Mouse (Mus musculus): ENCODE data around the gene Dpp10. TPM values are rescaled to one million over a fixed set of nuclear protein-coding genes. Genes with fewer than 3 reads are reported as not detected.

The Dpp10 gene
- 0.71 and 0.79 TPM in 2 replicates for polyA plus RNA-seq (2015; fragmentation: Nextera tagmentation; extraction: Ambion mirVana)

DNA sequence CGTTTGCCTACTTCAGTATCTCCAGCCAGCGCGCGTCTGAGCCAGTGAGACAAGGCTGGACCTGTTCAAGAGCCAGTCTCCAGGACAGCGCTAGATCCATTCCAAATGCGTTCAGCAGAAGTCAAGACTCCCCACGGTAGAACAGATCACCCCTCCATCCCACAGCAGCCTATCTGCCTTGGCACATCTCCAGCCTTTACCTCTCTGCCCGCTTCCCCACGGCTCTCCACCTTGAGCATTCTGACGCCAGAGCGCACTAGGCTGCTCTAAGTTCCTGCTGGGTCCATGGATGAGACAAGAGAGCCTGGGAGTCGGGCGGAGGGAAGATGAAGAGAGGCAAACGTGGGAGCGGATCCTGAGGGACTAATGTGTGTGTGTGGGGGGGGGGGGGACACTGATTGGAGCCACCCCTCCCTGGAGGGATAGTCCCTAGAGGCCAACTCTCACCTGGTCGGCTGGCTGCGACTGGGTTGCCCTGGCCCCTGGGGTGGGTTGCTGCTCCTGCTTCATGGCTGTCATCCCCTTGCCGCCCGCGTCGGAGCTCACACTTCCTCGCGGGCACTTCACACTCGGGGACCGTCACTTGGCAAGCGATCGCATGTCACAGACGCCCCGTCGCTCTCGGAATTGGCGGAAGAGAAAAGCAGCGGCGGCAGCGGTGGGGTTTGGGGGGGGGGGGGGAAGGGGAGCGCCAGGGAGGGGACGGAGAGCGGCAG is at the start of gene Dpp10:
Gene Dpp10, minus strand, starts transcription at position 635 of the 716 bp plus-strand sequence.
- Histone ChIP-seq H3K27ac (ENCODE audit: low read length) (no peak within 1 kb of the TSS), H3K36me3 (ENCODE audit: control insufficient read depth, insufficient read depth, low read length) (no peaks in the 10 kb centered on the region), H3K27me3 (replicated peaks; ENCODE audit: control insufficient read depth, insufficient read depth, low read length) (peaks cover 32% of the 10 kb centered on the region), H3K4me3 (ENCODE audit: low read length) (peak within 1 kb of the TSS; percentile 49), H3K4me1 (ENCODE audit: control insufficient read depth, insufficient read depth, low read length) (peaks cover 4% of the 10 kb centered on the region; the same call in 1 of the 2 replicates), H3K9me3 (ENCODE audit: control insufficient read depth, low read length) (no peaks in the 10 kb centered on the region), H3K9ac (ENCODE audit: low read depth, low read length) (peak within 1 kb of the TSS; percentile 51), H3K4me2 (ENCODE audit: low read depth, low read length) (peak within 1 kb of the TSS; percentile 78)
- under 1% methylated on average over 35 of the region's 38 CpGs for WGBS
- ATAC-seq: no peak

DNA sequence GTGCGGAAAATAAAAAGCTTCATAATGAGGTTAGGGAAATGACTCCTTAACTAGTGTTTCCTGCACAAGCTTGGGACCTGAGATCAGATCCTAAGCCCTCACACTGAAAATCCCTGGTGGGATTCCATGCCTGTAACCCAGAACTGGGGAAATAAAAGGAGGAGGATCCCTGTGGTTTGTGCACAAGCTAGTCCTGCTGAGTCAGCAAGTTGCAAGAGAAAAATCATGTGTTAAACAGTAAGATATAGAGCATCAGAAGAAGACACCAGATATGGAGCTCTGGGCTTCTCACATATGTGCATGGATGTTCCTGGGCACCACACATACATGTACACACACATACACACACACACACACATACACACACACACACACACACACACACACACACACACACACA is 3.2 kb upstream of the Dpp10 start:
- WGBS: 88% methylated on average over 1 of the region's 1 CpGs
- Histone ChIP-seq H3K4me1 (ENCODE audit: control insufficient read depth, insufficient read depth, low read length) (peaks cover 4% of the 10 kb centered on the region; the same call in 1 of the 2 replicates), H3K27ac (ENCODE audit: low read length) (no peak overlapping the region), H3K9me3 (ENCODE audit: control insufficient read depth, low read length) (no peaks in the 10 kb centered on the region), H3K9ac (ENCODE audit: low read depth, low read length) (no peak overlapping the region), H3K27me3 (replicated peaks; ENCODE audit: control insufficient read depth, insufficient read depth, low read length) (peaks cover 30% of the 10 kb centered on the region), H3K4me3 (ENCODE audit: low read length) (no peak overlapping the region), H3K4me2 (ENCODE audit: low read depth, low read length) (no peak overlapping the region), H3K36me3 (ENCODE audit: control insufficient read depth, insufficient read depth, low read length) (no peaks in the 10 kb centered on the region)
- ATAC-seq: no peak

DNA sequence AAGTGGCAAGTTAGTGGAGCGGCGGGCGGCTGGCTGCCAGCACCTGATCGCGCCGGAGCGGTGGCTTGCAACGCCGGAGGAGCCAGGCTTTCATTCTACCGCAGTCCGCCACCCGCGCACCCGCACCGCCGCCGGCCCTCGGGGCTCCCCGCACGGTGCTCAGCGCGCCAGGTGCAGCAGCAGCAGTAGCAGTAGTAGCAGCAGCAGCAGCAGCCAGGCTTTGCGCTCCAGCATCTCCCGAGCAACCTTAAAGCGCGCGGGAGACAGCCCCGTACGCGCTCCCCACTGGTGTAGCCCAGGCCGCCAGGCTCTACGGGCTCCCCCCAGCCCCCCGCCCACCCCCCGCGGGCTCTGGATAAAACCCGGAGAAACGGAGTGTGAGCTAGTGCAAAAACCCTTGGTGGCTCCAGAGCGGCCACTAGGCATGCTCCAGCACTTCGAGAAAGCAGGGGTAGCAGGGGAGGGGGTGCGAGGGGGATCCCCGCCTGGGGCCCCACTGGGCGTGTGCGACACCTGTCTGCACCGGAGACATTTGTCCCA is 472 bp upstream of the Dpp10 start:
- Histone ChIP-seq H3K27me3 (replicated peaks; ENCODE audit: control insufficient read depth, insufficient read depth, low read length) (peaks cover 32% of the 10 kb centered on the region), H3K4me2 (ENCODE audit: low read depth, low read length) (peak overlapping the region; percentile 78), H3K27ac (ENCODE audit: low read length) (no peak overlapping the region), H3K4me3 (ENCODE audit: low read length) (peak overlapping the region; percentile 49), H3K9ac (ENCODE audit: low read depth, low read length) (peak overlapping the region; percentile 51), H3K36me3 (ENCODE audit: control insufficient read depth, insufficient read depth, low read length) (no peaks in the 10 kb centered on the region), H3K9me3 (ENCODE audit: control insufficient read depth, low read length) (no peaks in the 10 kb centered on the region), H3K4me1 (ENCODE audit: control insufficient read depth, insufficient read depth, low read length) (peaks cover 4% of the 10 kb centered on the region; the same call in 1 of the 2 replicates)
- ATAC-seq: peak; percentile 58; the same call in 1 of the 2 replicates
- under 1% methylated on average over 36 of the region's 44 CpGs for WGBS

DNA sequence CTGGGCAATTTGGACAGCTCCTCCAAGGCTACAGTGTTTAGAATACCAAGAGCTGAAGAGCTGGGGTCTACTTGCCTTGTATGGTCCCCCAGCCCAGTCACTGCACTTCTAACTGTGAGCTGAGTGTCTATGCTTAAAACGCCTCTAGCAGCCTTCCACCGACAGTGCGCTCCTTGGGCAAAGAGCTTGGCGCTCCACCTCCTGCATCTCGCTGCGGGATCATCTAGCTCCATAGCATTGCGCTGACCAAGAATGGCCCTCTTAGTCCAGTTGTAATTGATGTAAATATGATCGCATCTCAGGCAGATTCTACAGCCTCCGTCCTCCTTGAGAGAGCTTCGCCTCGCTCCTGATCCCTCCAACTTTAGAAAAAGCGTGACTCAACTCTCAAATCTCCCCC is 1.2 kb downstream of the Dpp10 start:
- Histone ChIP-seq H3K4me2 (ENCODE audit: low read depth, low read length) (no peak overlapping the region), H3K9me3 (ENCODE audit: control insufficient read depth, low read length) (no peaks in the 10 kb centered on the region), H3K4me1 (ENCODE audit: control insufficient read depth, insufficient read depth, low read length) (peaks cover 4% of the 10 kb centered on the region; the same call in 1 of the 2 replicates), H3K9ac (ENCODE audit: low read depth, low read length) (no peak overlapping the region), H3K4me3 (ENCODE audit: low read length) (no peak overlapping the region), H3K36me3 (ENCODE audit: control insufficient read depth, insufficient read depth, low read length) (no peaks in the 10 kb centered on the region), H3K27ac (ENCODE audit: low read length) (no peak overlapping the region), H3K27me3 (replicated peaks; ENCODE audit: control insufficient read depth, insufficient read depth, low read length) (peaks cover 32% of the 10 kb centered on the region)
- 15% methylated on average over 12 of the region's 12 CpGs for WGBS
- ATAC-seq: no peak

DNA sequence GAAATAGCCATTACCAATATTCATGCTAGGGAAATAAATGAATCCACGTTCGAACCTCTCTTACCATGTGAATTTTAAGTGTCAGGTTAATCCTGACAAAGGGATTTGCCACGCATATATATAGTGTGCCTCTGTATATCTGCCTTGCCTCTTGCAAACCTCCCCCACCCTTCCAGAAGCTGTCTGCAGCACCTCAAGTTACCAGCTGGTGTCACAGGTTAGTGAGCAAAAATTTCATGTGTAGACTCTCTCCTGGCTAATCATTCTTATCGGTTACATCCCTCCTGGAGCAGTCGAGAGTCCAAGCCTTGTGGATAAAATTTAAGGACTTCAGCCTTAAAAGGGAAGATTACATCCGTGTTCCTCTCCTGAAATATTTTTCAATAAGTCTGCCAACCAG is 1.9 kb downstream of the Dpp10 start:
- Histone ChIP-seq H3K4me2 (ENCODE audit: low read depth, low read length) (no peak overlapping the region), H3K9me3 (ENCODE audit: control insufficient read depth, low read length) (no peaks in the 10 kb centered on the region), H3K4me1 (ENCODE audit: control insufficient read depth, insufficient read depth, low read length) (peaks cover 4% of the 10 kb centered on the region; the same call in 1 of the 2 replicates), H3K27me3 (replicated peaks; ENCODE audit: control insufficient read depth, insufficient read depth, low read length) (peaks cover 32% of the 10 kb centered on the region), H3K36me3 (ENCODE audit: control insufficient read depth, insufficient read depth, low read length) (no peaks in the 10 kb centered on the region), H3K4me3 (ENCODE audit: low read length) (no peak overlapping the region), H3K27ac (ENCODE audit: low read length) (no peak overlapping the region), H3K9ac (ENCODE audit: low read depth, low read length) (no peak overlapping the region)
- no peak for ATAC-seq
- WGBS: 55% methylated on average over 6 of the region's 6 CpGs

DNA sequence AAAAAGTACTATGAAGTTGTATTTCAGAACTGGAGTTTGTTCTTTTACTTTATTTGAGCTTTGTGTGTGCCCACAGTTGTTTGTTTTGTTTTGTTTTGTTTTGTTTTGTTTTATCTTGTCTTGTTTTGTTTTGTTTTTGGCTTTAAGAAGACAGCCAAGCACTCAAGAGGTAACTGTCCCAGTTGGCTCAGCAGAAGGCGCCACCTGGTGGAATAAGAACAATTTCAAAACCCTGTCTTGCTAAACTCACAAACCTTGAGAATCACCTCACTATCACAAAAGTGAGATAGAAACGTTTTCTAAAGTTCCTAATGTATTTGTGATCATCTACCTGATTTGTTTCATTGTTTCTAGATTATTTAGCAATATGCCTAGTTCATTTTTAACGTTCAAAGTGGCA is 3.8 kb downstream of the Dpp10 start:
- H3K4me3 ChIP-seq (ENCODE audit: low read length): no peak overlapping the region
- ATAC-seq: no peak
- H3K27me3 ChIP-seq (replicated peaks; ENCODE audit: control insufficient read depth, insufficient read depth, low read length): peaks cover 28% of the 10 kb centered on the region
- no peak overlapping the region for H3K27ac ChIP-seq (ENCODE audit: low read length)
- no peaks in the 10 kb centered on the region for H3K36me3 ChIP-seq (ENCODE audit: control insufficient read depth, insufficient read depth, low read length)
- peaks cover 4% of the 10 kb centered on the region; the same call in 1 of the 2 replicates for H3K4me1 ChIP-seq (ENCODE audit: control insufficient read depth, insufficient read depth, low read length)
- no peak overlapping the region for H3K9ac ChIP-seq (ENCODE audit: low read depth, low read length)
- 2% methylated on average over 3 of the region's 3 CpGs for WGBS
- no peaks in the 10 kb centered on the region for H3K9me3 ChIP-seq (ENCODE audit: control insufficient read depth, low read length)
- no peak overlapping the region for H3K4me2 ChIP-seq (ENCODE audit: low read depth, low read length)

DNA sequence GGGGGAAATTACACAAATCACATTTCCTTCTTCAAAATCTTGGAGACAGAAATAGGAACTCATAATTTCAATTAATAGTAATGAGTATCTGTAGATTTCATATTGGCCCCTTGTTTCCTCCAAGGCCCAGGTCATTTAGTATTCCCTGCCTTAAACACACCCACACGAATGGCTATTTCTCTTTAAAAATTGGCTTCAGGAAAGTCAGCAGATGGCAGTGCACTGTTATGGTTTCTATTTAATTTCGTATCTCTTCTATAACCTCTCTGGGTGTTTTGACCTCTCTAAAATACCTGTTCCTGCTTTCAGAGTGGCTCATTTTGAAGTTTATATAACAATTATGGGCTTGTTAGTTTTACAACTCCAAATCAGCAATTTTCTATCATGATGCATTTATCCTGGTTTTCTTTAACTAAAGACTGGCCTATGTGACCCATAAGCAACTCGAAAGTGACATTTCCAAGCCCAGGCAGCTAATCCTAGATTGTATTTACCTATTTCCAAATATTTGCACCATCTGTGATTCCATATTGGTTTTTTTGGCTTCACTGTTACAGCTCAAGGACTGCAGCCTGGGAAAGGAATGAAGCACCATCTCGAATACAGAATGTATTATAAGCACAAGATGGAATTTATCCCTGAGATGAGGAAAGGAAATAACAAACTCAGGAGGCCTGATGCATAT is 9.9 kb downstream of the Dpp10 start:
- ATAC-seq: no peak
- Histone ChIP-seq H3K36me3 (ENCODE audit: control insufficient read depth, insufficient read depth, low read length) (no peaks in the 10 kb centered on the region), H3K27ac (ENCODE audit: low read length) (no peak overlapping the region), H3K9me3 (ENCODE audit: control insufficient read depth, low read length) (no peaks in the 10 kb centered on the region), H3K9ac (ENCODE audit: low read depth, low read length) (no peak overlapping the region), H3K4me3 (ENCODE audit: low read length) (no peak overlapping the region), H3K4me1 (ENCODE audit: control insufficient read depth, insufficient read depth, low read length) (no peaks in the 10 kb centered on the region), H3K4me2 (ENCODE audit: low read depth, low read length) (no peak overlapping the region), H3K27me3 (replicated peaks; ENCODE audit: control insufficient read depth, insufficient read depth, low read length) (no peaks in the 10 kb centered on the region)
- 50% methylated on average over 4 of the region's 4 CpGs for WGBS

DNA sequence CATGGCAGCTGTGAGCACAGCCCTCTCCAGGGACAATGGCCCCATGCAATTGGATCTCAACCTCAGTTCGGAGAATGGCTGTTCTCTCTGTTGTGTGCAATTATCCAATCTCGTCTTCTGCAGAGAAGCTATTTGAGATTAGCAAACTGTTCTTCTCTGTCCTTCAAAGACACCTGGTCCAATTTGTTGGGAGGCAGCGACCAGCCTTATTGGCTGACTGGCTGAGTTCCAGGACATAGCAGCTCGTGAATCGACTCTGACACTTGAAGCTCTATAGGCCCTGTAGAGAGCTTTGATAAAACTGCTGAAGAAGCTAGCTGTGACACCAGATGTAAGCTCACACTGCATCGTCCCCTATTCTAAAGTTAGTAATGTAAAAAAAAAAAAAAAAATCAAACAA is 12.7 kb downstream of the Dpp10 start:
- Histone ChIP-seq H3K4me3 (ENCODE audit: low read length) (no peak overlapping the region), H3K27ac (ENCODE audit: low read length) (no peak overlapping the region), H3K4me2 (ENCODE audit: low read depth, low read length) (no peak overlapping the region), H3K4me1 (ENCODE audit: control insufficient read depth, insufficient read depth, low read length) (no peaks in the 10 kb centered on the region), H3K9me3 (ENCODE audit: control insufficient read depth, low read length) (no peaks in the 10 kb centered on the region), H3K9ac (ENCODE audit: low read depth, low read length) (no peak overlapping the region), H3K36me3 (ENCODE audit: control insufficient read depth, insufficient read depth, low read length) (no peaks in the 10 kb centered on the region), H3K27me3 (replicated peaks; ENCODE audit: control insufficient read depth, insufficient read depth, low read length) (no peaks in the 10 kb centered on the region)
- WGBS: 64% methylated on average over 6 of the region's 6 CpGs
- ATAC-seq: no peak

DNA sequence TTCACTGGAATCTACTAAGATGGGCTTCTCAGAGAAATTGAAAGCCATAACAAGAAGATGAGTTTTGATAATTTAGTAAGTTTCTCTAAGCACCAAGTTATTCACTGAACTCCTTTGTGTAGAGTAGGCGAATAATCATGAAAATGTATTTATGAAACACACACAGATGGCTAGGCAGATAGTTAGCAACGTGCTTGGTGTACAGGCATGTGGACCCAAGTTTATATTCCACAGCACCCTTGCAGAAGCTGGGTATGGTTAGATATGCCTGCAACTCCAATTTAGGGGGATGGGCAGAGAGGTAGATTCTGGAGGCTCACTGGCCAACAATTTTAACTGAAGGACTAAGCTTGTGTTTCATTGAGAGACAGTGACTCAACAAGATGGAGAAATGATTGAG is 13.4 kb downstream of the Dpp10 start:
- no peaks in the 10 kb centered on the region for H3K36me3 ChIP-seq (ENCODE audit: control insufficient read depth, insufficient read depth, low read length)
- WGBS: 81% methylated on average over 2 of the region's 2 CpGs
- no peak for ATAC-seq
- H3K4me2 ChIP-seq (ENCODE audit: low read depth, low read length): no peak overlapping the region
- H3K4me1 ChIP-seq (ENCODE audit: control insufficient read depth, insufficient read depth, low read length): no peaks in the 10 kb centered on the region
- no peak overlapping the region for H3K4me3 ChIP-seq (ENCODE audit: low read length)
- no peaks in the 10 kb centered on the region for H3K27me3 ChIP-seq (replicated peaks; ENCODE audit: control insufficient read depth, insufficient read depth, low read length)
- no peaks in the 10 kb centered on the region for H3K9me3 ChIP-seq (ENCODE audit: control insufficient read depth, low read length)
- H3K9ac ChIP-seq (ENCODE audit: low read depth, low read length): no peak overlapping the region
- H3K27ac ChIP-seq (ENCODE audit: low read length): no peak overlapping the region
